Mouse (Mus musculus) cortical plate, adult 2 months (tissue): ENCODE measurements around the gene Rsph6a.
A peak's percentile ranks its signal among the peaks of the same experiment; 100 is the strongest.

Experiments used
- CTCF ChIP-seq: fragments of 200-500 bp; IDR thresholded peaks from 2 replicates; pipeline ENCODE4 v1.5.1; 2011; ENCODE audit warnings: mild to moderate bottlenecking, control low read depth, low read length; ENCODE audit not compliant: insufficient read depth; ENCODE audit errors: extremely low read depth
- POLR2A ChIP-seq: fragments of 200-500 bp; IDR thresholded peaks from 2 replicates; pipeline ENCODE4 v1.6.1; 2011; ENCODE audit warnings: mild to moderate bottlenecking, low read length, control low read depth; ENCODE audit not compliant: insufficient read depth; ENCODE audit errors: extremely low read depth

GRCm38 (mm10) chr7:19075723-19076585 is 21.5 kb downstream of the Rsph6a start, which contains the start of gene Dmwd:
- TF ChIP-seq CTCF (no peak), POLR2A (0 out of 2 replicates have a peak, but pooled peaks have one; percentile 29)
